Mouse (Mus musculus) bone marrow, adult 2 months (tissue): ENCODE results near the gene Itpka.

Source experiments
- CTCF ChIP-seq: fragments of 200-500 bp; IDR thresholded peaks from 2 replicates; pipeline ENCODE4 v1.5.1; 2011; ENCODE audit warnings: low read length, control low read depth; ENCODE audit not compliant: control insufficient read depth, insufficient read depth
- POLR2A ChIP-seq: fragments of 200-500 bp; IDR thresholded peaks from 2 replicates; pipeline ENCODE4 v1.6.1; 2011; ENCODE audit warnings: low read depth, mild to moderate bottlenecking, control low read depth, low read length, borderline replicate concordance; ENCODE audit not compliant: control insufficient read depth

GRCm38 (mm10) chr2:119757601-119758100 is 15.5 kb downstream of the Itpka start:
- no peak for TF ChIP-seq CTCF
- TF ChIP-seq POLR2A: no peak
